In genomic region chr17:49799168-49799567, GRCm38 (mm10) we compare ENCODE assay signal across 17 mouse cellular contexts.
DNase-seq lines count a peak whose midpoint lies in the region; ATAC-seq and TF ChIP-seq lines count a peak whose summit lies in the region.
"Had no signal": no experiment of that assay in that cellular context is flagged by ENCODE, and none has a peak within 500 bp of the region (broad histone marks: within the 10 kb centered on the region; RNA-seq: fewer than 3 reads in every experiment).

No protein-coding gene starts in this region.

- ATAC-seq in lung, embryonic 16.5 days (ENCODE audit: low read depth) = peak; percentile 64; the same call in 1 of the 2 replicates
- ATAC-seq: CD4-positive, CD25-positive, alpha-beta regulatory T cell, adult 4 months; hindbrain, embryonic 16.5 days; liver, embryonic 12.5 days had no signal

- intact Hi-C loops in heart, postnatal 10 days (cut with DNase I) = no loop called here
- intact Hi-C loops in gastrocnemius, postnatal 14 days (cut with DNase I; ENCODE audit: low total_unique reads) = no loop called here

- H3K9ac ChIP-seq in lung, embryonic 16.5 days (ENCODE audit: low read length) = no peak overlapping the region
- H3K9ac ChIP-seq: embryonic facial prominence, embryonic 13.5 days; liver, embryonic 12.5 days had no signal

- H3K9me3 ChIP-seq in lung, embryonic 16.5 days (ENCODE audit: control insufficient read depth, low read length) = no peaks in the 10 kb centered on the region
- H3K9me3 ChIP-seq: embryonic facial prominence, embryonic 13.5 days; liver, embryonic 12.5 days had no signal

- no peak overlapping the region for H3K4me3 ChIP-seq in lung, embryonic 16.5 days (ENCODE audit: low read length)
- H3K4me3 ChIP-seq in lung, adult 2 months (replicated peaks; ENCODE audit: extremely low read depth, low read depth, low read length) = no peak overlapping the region
- H3K4me3 ChIP-seq: embryonic facial prominence, embryonic 13.5 days; liver, embryonic 12.5 days; megakaryocyte, embryonic 14.5 days had no signal

- H3K4me1 ChIP-seq in lung, embryonic 16.5 days (replicated peaks; ENCODE audit: control insufficient read depth, insufficient read depth, low read length) = peaks cover 4% of the 10 kb centered on the region; the same call in 1 of the 2 replicates
- H3K4me1 ChIP-seq in lung, adult 2 months (ENCODE audit: control insufficient read depth, insufficient read depth, low read length) = no peaks in the 10 kb centered on the region
- H3K4me1 ChIP-seq: liver, embryonic 12.5 days; megakaryocyte, embryonic 14.5 days had no signal

- no peak overlapping the region for H3K4me2 ChIP-seq in lung, embryonic 16.5 days (ENCODE audit: low read depth, low read length)
- H3K4me2 ChIP-seq: embryonic facial prominence, embryonic 13.5 days; liver, embryonic 12.5 days had no signal

- no peaks in the 10 kb centered on the region for H3K36me3 ChIP-seq in lung, embryonic 16.5 days (ENCODE audit: control insufficient read depth, insufficient read depth, low read length)
- H3K36me3 ChIP-seq: embryonic facial prominence, embryonic 13.5 days; liver, embryonic 12.5 days had no signal

- H3K27me3 ChIP-seq in lung, embryonic 16.5 days (ENCODE audit: control insufficient read depth, insufficient read depth, low read depth, low read length) = no peaks in the 10 kb centered on the region
- H3K27me3 ChIP-seq: embryonic facial prominence, embryonic 13.5 days; liver, embryonic 12.5 days; megakaryocyte, embryonic 14.5 days had no signal

- no peak for TF ChIP-seq CTCF in lung, adult 2 months (IDR thresholded peaks at IDR 0.05; ENCODE audit: insufficient read depth, low read length)

- peak; percentile 27 to 52 for DNase-seq in heart, postnatal 10 days
- no peak for DNase-seq in heart, adult 8-10 months (ENCODE audit: low spot score)
- DNase-seq in lung, adult 2 months = no peak
- peak; percentile 83 for DNase-seq in NIH3T3 (ENCODE audit: low read depth)
- DNase-seq in skeletal muscle tissue, adult 2 months (ENCODE audit: low read depth, low spot score) = peak; percentile 29
- no peak for DNase-seq in gastrocnemius, postnatal 14 days
- DNase-seq: cerebellum, adult 18-20 months; gastrocnemius, postnatal 36 days; kidney, adult 8-10 months; layer of hippocampus, adult 9-11 months; thymus, adult 18-20 months had no signal

- WGBS in lung, embryonic 16.5 days = 63% methylated on average over 5 of the region's 5 CpGs
- 62% methylated on average over 5 of the region's 5 CpGs for WGBS in lung, adult 2 months

- no peak overlapping the region for H3K27ac ChIP-seq in lung, embryonic 16.5 days (ENCODE audit: low read length)
- H3K27ac ChIP-seq: embryonic facial prominence, embryonic 13.5 days; liver, embryonic 12.5 days had no signal

- no peak for TF ChIP-seq POLR2A in lung, adult 2 months (IDR thresholded peaks at IDR 0.05; ENCODE audit: borderline replicate concordance, extremely low read depth, low read depth, low read length)

Comparison
In these comparisons a context has a peak if more than half of its experiments do, and no peak if none do; other contexts are left out.
1. DNase-seq: peak in heart, postnatal 10 days (2 of 2), NIH3T3 (single experiment) and skeletal muscle tissue, adult 2 months (single experiment); none in heart, adult 8-10 months (single experiment), lung, adult 2 months (single experiment) and gastrocnemius, postnatal 14 days (single experiment).